Mouse (Mus musculus): ENCODE measurements around the gene Rab5b.

Gene Rab5b

DNA sequence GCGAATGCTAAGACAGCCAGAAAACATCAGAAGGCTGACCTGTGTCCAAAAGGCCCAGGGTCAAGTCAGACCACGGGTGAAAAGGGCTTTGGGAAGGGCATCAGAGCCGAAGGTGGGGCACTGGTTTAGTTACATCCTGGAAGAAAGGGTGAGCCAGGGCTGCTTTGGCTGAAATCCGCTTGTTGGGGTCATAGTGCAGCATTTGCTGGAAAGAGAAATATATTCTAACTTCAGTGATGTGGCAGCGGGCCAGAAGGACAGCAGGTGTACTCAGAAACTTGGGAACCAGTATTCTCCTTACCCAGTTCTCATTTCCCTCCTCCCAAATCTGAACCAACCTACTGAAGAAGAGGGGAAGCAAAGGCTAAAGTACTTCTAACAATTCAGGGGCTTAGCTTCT, 2.9 kb upstream of the Rab5b start:
- WGBS = 79% methylated on average over 5 of the region's 5 CpGs

- WGBS = 68% methylated on average over 6 of the region's 6 CpGs
Measured at GRCm38 (mm10) chr10:128697072-128697725, 1.1 kb upstream of the Rab5b start.

DNA sequence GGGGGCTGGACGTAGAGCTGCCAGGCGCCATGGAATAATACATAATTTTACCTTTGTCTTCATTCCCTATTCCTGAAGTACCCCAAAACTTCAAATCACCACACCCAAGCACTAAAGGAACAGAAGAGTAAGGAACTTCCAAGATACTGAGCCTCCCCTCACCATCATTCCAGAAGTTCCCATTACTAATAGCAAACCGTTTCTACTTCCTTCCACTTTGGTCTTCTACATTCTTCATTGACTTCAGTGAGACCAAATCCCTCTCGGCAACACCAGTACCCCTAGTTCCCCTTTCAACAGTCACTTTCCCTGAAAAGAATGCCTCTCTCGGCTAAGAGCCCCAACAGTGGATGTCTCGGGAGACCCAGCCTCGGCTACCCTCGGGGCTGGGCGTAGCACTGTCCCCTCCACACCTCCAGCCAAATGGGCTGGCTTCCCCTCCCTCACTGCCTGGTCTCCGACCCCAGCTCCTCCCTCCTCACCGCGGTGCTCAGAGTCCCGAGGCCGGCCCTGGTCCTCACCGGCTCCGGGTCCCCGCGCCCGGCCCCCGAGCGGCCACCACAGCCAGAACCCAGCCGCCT, 563 bp downstream of the Rab5b start:
- WGBS = 2% methylated on average over 22 of the region's 22 CpGs

GRCm38 (mm10) chr10:128674469-128675008, 21.5 kb downstream of the Rab5b start:
- under 1% methylated on average over 9 of the region's 9 CpGs for WGBS

GRCm38 (mm10) chr10:128673763-128674468, 22.1 kb downstream of the Rab5b start, which contains the start of gene Suox:
TSS of gene Suox (minus strand) at chr10:128674073.
- WGBS = under 1% methylated on average over 60 of the region's 60 CpGs

DNA sequence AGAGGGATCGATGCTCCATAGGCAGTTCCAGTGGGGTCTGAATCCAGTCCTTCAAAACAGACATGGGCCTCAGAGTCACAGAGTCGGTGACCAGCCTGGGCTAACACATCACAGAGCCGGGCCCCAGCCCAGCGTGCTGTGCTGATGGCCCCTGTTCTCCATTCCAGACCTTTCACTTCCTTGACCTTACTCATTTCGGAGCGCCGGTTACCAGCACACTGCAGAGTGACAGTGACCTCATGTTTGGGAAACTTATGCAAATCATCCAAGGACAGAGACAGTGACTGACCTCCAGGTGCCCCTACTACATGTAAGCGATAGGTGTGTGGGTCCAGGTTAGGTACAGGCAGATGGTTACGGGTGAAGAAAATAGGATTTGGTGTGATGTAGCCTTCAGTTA, 24.9 kb downstream of the Rab5b start:
- WGBS = 95% methylated on average over 9 of the region's 9 CpGs

GRCm38 (mm10) chr10:128668790-128669672, 27.0 kb downstream of the Rab5b start:
- 2% methylated on average over 41 of the region's 42 CpGs for WGBS

GRCm38 (mm10) chr10:128665806-128666205, 30.3 kb downstream of the Rab5b start:
- 95% methylated on average over 2 of the region's 2 CpGs for WGBS

DNA sequence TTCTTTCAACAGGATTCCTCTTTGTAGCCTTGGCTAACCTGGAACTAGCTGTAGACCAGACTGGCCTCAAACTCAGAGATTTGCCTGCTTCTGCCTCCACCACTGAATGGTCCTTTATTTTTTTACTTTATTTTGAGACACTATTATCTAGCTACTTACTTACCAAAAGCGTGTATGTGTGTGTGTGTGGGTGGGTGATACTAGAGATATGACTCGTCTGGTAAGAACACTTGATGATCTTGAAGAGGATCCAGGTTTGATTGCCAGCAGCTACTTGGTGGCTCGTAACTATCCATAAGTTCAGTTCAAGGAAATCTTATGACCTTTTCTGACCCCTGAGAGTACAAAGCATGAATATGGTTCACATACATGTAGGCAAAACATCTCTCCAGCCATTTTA, 30.8 kb downstream of the Rab5b start:
- 63% methylated on average over 3 of the region's 3 CpGs for WGBS

GRCm38 (mm10) chr10:128664808-128665207, 31.3 kb downstream of the Rab5b start:
- 80% methylated on average over 3 of the region's 3 CpGs for WGBS

GRCm38 (mm10) chr10:128663441-128664220, 32.4 kb downstream of the Rab5b start:
- WGBS = 83% methylated on average over 5 of the region's 5 CpGs

- WGBS = 72% methylated on average over 9 of the region's 9 CpGs
Measured at GRCm38 (mm10) chr10:128659490-128659889, 36.6 kb downstream of the Rab5b start.

DNA sequence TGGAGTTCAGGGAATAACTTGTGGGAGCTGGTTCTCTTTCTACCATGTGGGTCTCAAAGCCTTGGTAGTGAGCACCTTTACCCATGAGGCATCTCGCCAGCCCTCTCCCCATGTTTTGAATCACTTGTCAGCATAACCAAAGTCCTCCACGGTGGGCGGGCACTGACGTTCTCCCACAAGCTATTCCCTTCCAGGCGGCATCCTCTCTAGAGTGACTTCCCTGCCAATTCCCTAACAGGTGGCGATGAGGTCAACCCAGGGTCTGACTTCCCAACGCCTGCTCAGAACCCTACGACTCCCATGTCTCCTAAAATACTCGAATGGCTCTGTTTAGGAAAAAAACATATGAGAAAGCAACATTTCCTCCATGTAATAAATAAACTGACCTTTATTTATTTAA, 38.2 kb downstream of the Rab5b start:
- 68% methylated on average over 9 of the region's 9 CpGs for WGBS

DNA sequence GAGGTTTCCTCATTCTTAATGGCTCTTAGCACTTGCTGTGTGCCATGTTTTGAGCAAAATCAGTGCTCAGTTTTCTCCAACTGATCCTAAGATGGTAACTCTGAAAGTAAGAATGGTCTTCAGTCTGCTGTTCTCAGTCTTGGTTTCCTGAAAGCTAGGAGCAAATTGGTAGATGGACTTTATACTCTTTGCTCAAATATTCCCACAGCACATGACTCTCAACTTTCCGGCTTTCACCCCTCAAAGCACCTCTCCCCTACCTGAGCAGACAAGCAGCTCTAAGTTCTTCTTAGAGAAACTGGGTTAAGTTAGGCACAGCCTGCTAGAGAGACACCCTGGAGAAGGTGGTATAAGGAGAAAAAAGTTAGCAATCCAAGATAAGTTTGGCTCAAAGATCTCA, 39.3 kb downstream of the Rab5b start:
- WGBS = 98% methylated on average over 1 of the region's 1 CpGs

DNA sequence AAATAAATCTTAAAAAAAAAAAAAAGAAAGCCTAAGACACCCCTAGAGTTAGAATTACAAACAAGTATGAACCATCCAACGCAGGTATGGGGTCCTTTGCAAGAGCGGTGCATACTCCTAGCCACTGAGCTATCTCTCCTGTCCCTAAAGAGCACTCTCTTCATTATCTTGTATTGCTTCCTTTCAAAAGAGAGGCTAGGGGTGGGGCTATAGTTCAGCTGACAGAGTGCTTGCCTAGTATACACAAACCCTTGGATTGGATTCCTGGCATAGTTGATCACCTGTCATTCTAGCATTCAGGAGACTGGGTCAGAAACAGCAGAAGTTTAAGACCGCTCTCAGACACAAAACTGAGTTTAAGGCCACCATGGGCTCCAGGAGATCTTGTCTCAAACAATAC, 40.8 kb downstream of the Rab5b start:
- 86% methylated on average over 3 of the region's 3 CpGs for WGBS

GRCm38 (mm10) chr10:128653866-128654265, 42.2 kb downstream of the Rab5b start:
- WGBS = 75% methylated on average over 4 of the region's 4 CpGs

DNA sequence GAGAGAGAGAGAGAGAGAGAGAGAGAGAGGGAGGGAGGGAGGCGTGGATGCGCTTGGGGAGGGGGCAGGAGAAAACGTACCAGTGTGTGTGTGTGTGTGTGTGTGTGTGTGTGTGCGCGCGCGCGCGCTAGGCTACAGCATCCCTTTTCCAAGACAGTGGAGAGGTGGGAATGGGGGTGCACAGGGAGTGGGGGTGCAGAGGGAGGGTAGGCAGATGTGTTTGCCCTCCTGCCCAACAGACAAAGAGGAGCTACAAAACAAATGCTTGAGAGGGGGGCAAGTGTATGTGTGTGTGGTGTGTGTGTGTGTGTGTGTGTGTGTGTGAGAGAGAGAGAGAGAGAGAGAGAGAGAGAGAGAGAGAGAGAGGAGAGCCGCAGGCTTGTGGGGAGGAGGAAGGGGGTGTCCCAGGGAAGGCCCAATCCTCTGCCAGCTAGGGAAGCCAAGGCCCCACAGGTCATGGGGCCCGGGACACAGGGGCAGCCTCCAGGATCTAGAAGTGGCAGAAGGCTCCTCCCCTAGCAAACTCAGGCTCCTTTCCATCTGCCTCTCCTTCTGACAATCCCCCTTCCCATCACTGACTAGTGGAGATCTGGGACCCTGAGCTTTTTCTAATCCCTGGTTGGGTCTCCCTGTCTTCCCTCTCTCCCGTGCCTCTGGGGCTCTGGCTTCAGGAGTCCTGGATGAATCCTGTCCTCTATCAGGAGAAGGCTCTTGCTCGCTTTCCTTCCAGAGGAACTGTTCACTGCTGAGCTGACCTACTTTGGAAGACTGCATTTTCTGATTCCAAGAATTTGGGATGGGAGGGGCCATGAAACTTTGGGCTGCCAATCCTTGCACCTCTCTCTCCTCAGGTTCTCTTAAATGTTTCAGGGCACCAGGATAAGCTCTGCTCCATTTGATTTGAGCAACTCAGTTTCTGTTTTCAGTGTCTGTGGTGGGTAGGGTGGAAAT, 49.6 kb downstream of the Rab5b start:
- WGBS = 9% methylated on average over 12 of the region's 13 CpGs

DNA sequence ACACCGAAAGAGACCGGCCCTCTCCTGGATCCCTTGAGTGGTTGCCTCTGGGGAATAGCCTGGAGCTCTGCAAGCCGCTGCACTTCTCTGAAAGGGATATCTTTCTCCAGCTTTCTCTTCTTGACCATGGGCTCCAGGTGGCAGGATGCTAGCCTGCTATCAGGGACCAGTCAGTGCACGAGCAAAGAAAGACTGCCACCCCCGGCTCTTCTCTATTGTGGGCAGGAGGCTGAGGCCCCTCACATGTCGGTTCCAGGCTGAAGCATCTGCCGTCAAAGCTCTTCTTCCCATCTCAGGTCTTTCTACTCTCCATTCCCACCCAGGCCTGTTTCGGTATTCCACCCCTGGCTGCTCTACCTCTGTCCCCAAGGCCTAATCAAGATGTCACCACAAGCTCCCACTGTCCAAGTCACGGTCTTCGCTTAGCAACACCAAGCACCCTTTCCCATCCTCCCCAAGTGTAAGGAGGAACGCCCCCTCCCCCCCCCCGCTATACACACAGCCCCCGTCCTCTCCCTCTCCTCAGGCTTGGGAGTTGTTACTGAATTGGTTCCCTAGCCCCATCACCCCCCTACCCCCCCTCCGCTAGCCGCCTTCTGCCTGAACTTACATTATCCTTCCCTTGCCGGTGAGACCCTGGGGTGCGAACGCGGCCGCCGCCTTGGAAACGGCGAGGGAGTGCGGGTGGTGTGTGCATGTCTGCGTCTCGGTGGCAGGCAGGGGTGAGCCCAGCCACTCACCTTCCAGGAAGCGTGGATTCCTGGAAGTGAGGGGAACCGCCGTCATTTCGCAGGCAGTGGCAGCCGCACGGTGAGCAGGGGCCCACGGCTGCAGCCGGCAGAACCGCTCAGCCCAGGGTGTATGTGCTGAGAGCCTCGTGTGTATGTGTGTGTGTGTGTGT, 50.7 kb downstream of the Rab5b start, which contains the start of gene Ikzf4:
Ikzf4 (minus strand) TSS at position 881 of the 901 bp plus-strand sequence.
- WGBS = 4% methylated on average over 36 of the region's 36 CpGs

DNA sequence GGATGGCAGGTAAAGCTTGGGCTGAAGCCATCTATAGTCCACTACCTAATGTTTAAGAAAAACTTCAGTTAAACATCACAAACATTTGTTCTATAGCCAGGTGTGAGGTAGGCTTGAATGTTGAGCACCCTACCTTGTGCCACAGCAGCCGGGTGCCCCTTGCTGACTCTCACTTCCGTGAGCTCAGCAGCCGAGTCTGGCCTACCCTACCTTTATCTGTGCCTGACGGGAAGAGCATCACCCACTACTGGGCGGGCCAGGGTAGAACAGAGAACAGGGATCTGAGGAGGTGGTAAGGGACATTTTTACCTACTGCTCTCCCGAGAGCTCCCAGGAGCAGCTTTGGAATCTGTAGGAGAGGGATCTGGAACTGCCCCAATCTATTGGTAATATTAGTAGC, 53.3 kb downstream of the Rab5b start:
- WGBS = 84% methylated on average over 6 of the region's 6 CpGs

Data from cerebral cortex, adult 2 months (tissue).